Mouse (Mus musculus) lung, embryonic 16.5 days (tissue): Measurements from ENCODE around the gene Cep68. TPM values are rescaled to one million over a fixed set of nuclear protein-coding genes. Genes with fewer than 3 reads are reported as not detected.

ENCODE experiments used
- ATAC-seq: fragments of 200-750 bp; cut with Nextera tagmentation; 2 replicates; pipeline ENCODE4 v1.8.0; 2017; ENCODE audit warnings: low read depth, mild to moderate bottlenecking, moderate library complexity
- H3K27ac ChIP-seq: fragments of 300-500 bp; sonication (generic); 2 replicates; pipeline ENCODE4 v1.5.1; 2014; ENCODE audit warnings: mild to moderate bottlenecking, control low read depth, low read length
- H3K27me3 ChIP-seq: fragments of 300-500 bp; sonication (generic); 2 replicates; pipeline ENCODE4 v1.6.1; 2014; ENCODE audit warnings: low read depth, low read length, mixed read lengths; ENCODE audit not compliant: control insufficient read depth, insufficient read depth
- H3K36me3 ChIP-seq: fragments of 300-500 bp; sonication (generic); 2 replicates; pipeline ENCODE4 v1.6.1; 2014; ENCODE audit warnings: low read length; ENCODE audit not compliant: control insufficient read depth, insufficient read depth
- H3K4me1 ChIP-seq: fragments of 300-500 bp; sonication (generic); replicated peaks from 2 replicates; pipeline ENCODE4 v1.6.1; 2014; ENCODE audit warnings: low read length, mixed read lengths; ENCODE audit not compliant: control insufficient read depth, insufficient read depth
- H3K4me2 ChIP-seq: fragments of 300-500 bp; sonication (generic); 2 replicates; pipeline ENCODE4 v1.6.1; 2014; ENCODE audit warnings: low read depth, low read length, control low read depth
- H3K4me3 ChIP-seq: fragments of 300-500 bp; sonication (generic); 2 replicates; pipeline ENCODE4 v1.5.1; 2014; ENCODE audit warnings: mild to moderate bottlenecking, low read length, control low read depth
- H3K9ac ChIP-seq: fragments of 300-500 bp; sonication (generic); 2 replicates; pipeline ENCODE4 v1.6.1; 2014; ENCODE audit warnings: low read length, control low read depth
- H3K9me3 ChIP-seq: fragments of 300-500 bp; sonication (generic); 2 replicates; pipeline ENCODE4 v1.6.1; 2016; ENCODE audit warnings: low read length; ENCODE audit not compliant: control insufficient read depth
- WGBS: fragments of 180-500 bp; shearing (Covaris S2); extraction: QIAGEN DNeasy Blood & Tissue Kit; methylation state at CpG from one replicate; pipeline ENCODE4 v1.1.7; 2014; 5-methylcytosine and 5-hydroxymethylcytosine counted together
- polyA plus RNA-seq: library from polyadenylated mRNA; unstranded; fragments of >200 nt; fragmentation: Nextera tagmentation; extraction: Ambion mirVana; gene quantifications from 2 replicates; pipeline ENCODE4 v1.2.1, GENCODE M21; 2015

Gene Cep68
- polyA plus RNA-seq, 1 experiment from 2014 or later, result 36.8 TPM

- 80% methylated on average over 16 of the region's 16 CpGs for WGBS
- H3K4me1 ChIP-seq, result peaks cover 25% of the 10 kb centered on the region
- no peak for ATAC-seq
- H3K4me2 ChIP-seq, result no peak overlapping the region
- no peak overlapping the region for H3K4me3 ChIP-seq
- no peak overlapping the region for H3K27ac ChIP-seq
- H3K9ac ChIP-seq, result no peak overlapping the region
- peaks cover 9% of the 10 kb centered on the region for H3K36me3 ChIP-seq
- no peaks in the 10 kb centered on the region for H3K9me3 ChIP-seq
- H3K27me3 ChIP-seq, result no peaks in the 10 kb centered on the region
These were observed 4.6 kb downstream of the Cep68 start for GRCm38 (mm10) chr11:20244336-20245290.

GRCm38 (mm10) chr11:20243214-20243913 lies 5.9 kb downstream of the Cep68 start:
- Histone ChIP-seq H3K36me3 (peaks cover 20% of the 10 kb centered on the region), H3K4me2 (no peak overlapping the region), H3K4me1 (peaks cover 25% of the 10 kb centered on the region), H3K4me3 (no peak overlapping the region), H3K27me3 (no peaks in the 10 kb centered on the region), H3K27ac (no peak overlapping the region), H3K9me3 (no peaks in the 10 kb centered on the region), H3K9ac (no peak overlapping the region)
- WGBS, result 43% methylated on average over 9 of the region's 9 CpGs
- 0 out of 2 replicates have a peak, but pooled peaks have one; percentile 30 for ATAC-seq

GRCm38 (mm10) chr11:20242366-20243056 lies 6.7 kb downstream of the Cep68 start:
- Histone ChIP-seq H3K4me1 (peaks cover 16% of the 10 kb centered on the region), H3K4me3 (no peak overlapping the region), H3K9me3 (no peaks in the 10 kb centered on the region), H3K27ac (no peak overlapping the region), H3K9ac (no peak overlapping the region), H3K4me2 (no peak overlapping the region), H3K27me3 (no peaks in the 10 kb centered on the region), H3K36me3 (peaks cover 25% of the 10 kb centered on the region)
- no peak for ATAC-seq
- 83% methylated on average over 6 of the region's 6 CpGs for WGBS

- Histone ChIP-seq H3K27me3 (no peaks in the 10 kb centered on the region), H3K9ac (no peak overlapping the region), H3K36me3 (peaks cover 37% of the 10 kb centered on the region), H3K4me1 (peaks cover 4% of the 10 kb centered on the region), H3K9me3 (no peaks in the 10 kb centered on the region), H3K27ac (no peak overlapping the region), H3K4me3 (no peak overlapping the region), H3K4me2 (no peak overlapping the region)
- 91% methylated on average over 7 of the region's 7 CpGs for WGBS
- ATAC-seq, result no peak
These were observed 7.9 kb downstream of the Cep68 start for GRCm38 (mm10) chr11:20241311-20241710.

GRCm38 (mm10) chr11:20240331-20240730 lies 8.9 kb downstream of the Cep68 start:
- H3K36me3 ChIP-seq, result peaks cover 42% of the 10 kb centered on the region
- H3K9me3 ChIP-seq, result no peaks in the 10 kb centered on the region
- no peak for ATAC-seq
- H3K27me3 ChIP-seq, result no peaks in the 10 kb centered on the region
- 0 out of 2 replicates have a peak, but pooled peaks cover under 1% of the 10 kb centered on the region for H3K4me1 ChIP-seq
- WGBS, result 80% methylated on average over 5 of the region's 5 CpGs
- no peak overlapping the region for H3K9ac ChIP-seq
- no peak overlapping the region for H3K4me3 ChIP-seq
- H3K4me2 ChIP-seq, result no peak overlapping the region
- no peak overlapping the region for H3K27ac ChIP-seq

- peaks cover 44% of the 10 kb centered on the region for H3K36me3 ChIP-seq
- no peak overlapping the region for H3K9ac ChIP-seq
These were observed 9.9 kb downstream of the Cep68 start for GRCm38 (mm10) chr11:20239279-20239861.

GRCm38 (mm10) chr11:20237976-20238375 lies 11.3 kb downstream of the Cep68 start:
- Histone ChIP-seq H3K9me3 (no peaks in the 10 kb centered on the region), H3K9ac (no peak overlapping the region), H3K36me3 (peaks cover 51% of the 10 kb centered on the region), H3K27ac (no peak overlapping the region), H3K4me2 (no peak overlapping the region), H3K4me3 (no peak overlapping the region), H3K27me3 (no peaks in the 10 kb centered on the region), H3K4me1 (no peaks in the 10 kb centered on the region)
- ATAC-seq, result no peak
- WGBS, result 88% methylated on average over 3 of the region's 3 CpGs

More at GRCm38 (mm10) chr11:20239279-20239861, 9.9 kb downstream of the Cep68 start:
- no peak for ATAC-seq
- 85% methylated on average over 9 of the region's 9 CpGs for whole genome bisulfite sequencing
- Histone ChIP-seq H3K4me2 (no peak overlapping the region), H3K27ac (no peak overlapping the region), H3K27me3 (no peaks in the 10 kb centered on the region), H3K4me1 (no peaks in the 10 kb centered on the region), H3K9me3 (no peaks in the 10 kb centered on the region), H3K4me3 (no peak overlapping the region)

- Histone ChIP-seq H3K27ac (no peak overlapping the region), H3K4me1 (no peaks in the 10 kb centered on the region), H3K36me3 (peaks cover 56% of the 10 kb centered on the region), H3K4me2 (no peak overlapping the region), H3K27me3 (no peaks in the 10 kb centered on the region), H3K4me3 (no peak overlapping the region), H3K9ac (no peak overlapping the region), H3K9me3 (no peaks in the 10 kb centered on the region)
- ATAC-seq, result no peak
- WGBS, result 78% methylated on average over 7 of the region's 7 CpGs
These were observed 12.2 kb downstream of the Cep68 start for GRCm38 (mm10) chr11:20237018-20237417.
